Mouse (Mus musculus) ES-CJ7 (cell line): Measurements from ENCODE around the gene Arhgdia.

ENCODE experiments used
- DNase-seq: peaks from one replicate; pipeline ENCODE4 v3.0.0; 2011; ENCODE audit warnings: low read depth, low spot score

Arhgdia gene

GRCm38 (mm10) chr11:120581490-120582267 is at the start of gene Arhgdia:
Gene Arhgdia (minus strand): TSS chr11:120581624.
- peak; percentile 86 for DNase-seq

- DNase-seq: no peak
Measured at GRCm38 (mm10) chr11:120630401-120630871, 49.0 kb upstream of the Arhgdia start.

GRCm38 (mm10) chr11:120629911-120630310 is 48.5 kb upstream of the Arhgdia start:
- no peak for DNase-seq

- no peak for DNase-seq
Measured at GRCm38 (mm10) chr11:120629341-120629730, 47.9 kb upstream of the Arhgdia start.

- no peak for DNase-seq
Measured at GRCm38 (mm10) chr11:120628601-120629340, 47.3 kb upstream of the Arhgdia start.

- DNase-seq: no peak
Measured at GRCm38 (mm10) chr11:120627468-120628300, 46.3 kb upstream of the Arhgdia start.

- no peak for DNase-seq
Measured at GRCm38 (mm10) chr11:120626785-120627467, 45.5 kb upstream of the Arhgdia start.

- DNase-seq: no peak
Measured at GRCm38 (mm10) chr11:120625152-120625775, 43.8 kb upstream of the Arhgdia start, which contains the start of gene Sirt7. Gene Sirt7 (minus strand): TSS chr11:120625240.

- peak; percentile 81 for DNase-seq
Measured at GRCm38 (mm10) chr11:120624680-120625111, 43.3 kb upstream of the Arhgdia start.

GRCm38 (mm10) chr11:120623961-120624679 is 42.7 kb upstream of the Arhgdia start:
- DNase-seq: peak; percentile 81

- DNase-seq: no peak
Measured at GRCm38 (mm10) chr11:120622805-120623204, 41.4 kb upstream of the Arhgdia start.

GRCm38 (mm10) chr11:120620195-120620594 is 38.8 kb upstream of the Arhgdia start:
- no peak for DNase-seq

- DNase-seq: no peak
Measured at GRCm38 (mm10) chr11:120618619-120619535, 37.5 kb upstream of the Arhgdia start.

- DNase-seq: peak; percentile 92
Measured at GRCm38 (mm10) chr11:120617519-120618112, 36.2 kb upstream of the Arhgdia start, which contains the start of gene Pcyt2. Gene Pcyt2 (minus strand): TSS chr11:120617936.

GRCm38 (mm10) chr11:120616617-120617294 is 35.3 kb upstream of the Arhgdia start:
- no peak for DNase-seq

- no peak for DNase-seq
Measured at GRCm38 (mm10) chr11:120615606-120616203, 34.3 kb upstream of the Arhgdia start.

GRCm38 (mm10) chr11:120615167-120615566 is 33.7 kb upstream of the Arhgdia start:
- no peak for DNase-seq
